Mouse (Mus musculus) cerebral cortex, adult 2 months (tissue): ENCODE data around the gene Primpol.

ENCODE experiments used
- WGBS: fragments of 180-500 bp; shearing (Covaris S2); methylation state at CpG from one replicate; pipeline ENCODE4 v1.1.7; 2018; 5-methylcytosine and 5-hydroxymethylcytosine counted together

Primpol gene

GRCm38 (mm10) chr8:46562333-46562732, 54.7 kb downstream of the Primpol start:
- WGBS = 88% methylated on average over 16 of the region's 16 CpGs

- WGBS = 75% methylated on average over 6 of the region's 6 CpGs
Measured at GRCm38 (mm10) chr8:46559428-46559827, 57.6 kb downstream of the Primpol start.

DNA sequence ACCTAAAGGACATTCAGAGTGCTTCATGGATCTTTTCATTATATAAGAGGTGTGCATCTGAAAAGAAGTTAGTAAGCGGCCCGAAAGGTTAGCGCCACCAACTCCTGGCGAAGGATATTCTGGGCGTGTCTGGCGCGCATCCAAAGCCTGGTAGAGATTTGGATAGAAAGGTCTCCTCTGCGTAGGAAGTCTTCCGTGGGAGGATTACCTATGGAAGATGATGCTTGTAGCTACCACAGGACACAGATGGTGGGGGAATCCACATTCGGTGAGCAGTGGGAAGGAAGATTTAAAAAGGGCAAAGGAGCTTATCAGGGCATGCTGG, 64.6 kb downstream of the Primpol start:
- WGBS = 1% methylated on average over 10 of the region's 10 CpGs

- under 1% methylated on average over 50 of the region's 50 CpGs for WGBS
Measured at GRCm38 (mm10) chr8:46551615-46552440, 65.2 kb downstream of the Primpol start, which contains the start of gene Cenpu. Gene Cenpu, plus strand, starts transcription at chr8:46552028.

GRCm38 (mm10) chr8:46551029-46551428, 66.0 kb downstream of the Primpol start:
- 35% methylated on average over 4 of the region's 4 CpGs for WGBS

DNA sequence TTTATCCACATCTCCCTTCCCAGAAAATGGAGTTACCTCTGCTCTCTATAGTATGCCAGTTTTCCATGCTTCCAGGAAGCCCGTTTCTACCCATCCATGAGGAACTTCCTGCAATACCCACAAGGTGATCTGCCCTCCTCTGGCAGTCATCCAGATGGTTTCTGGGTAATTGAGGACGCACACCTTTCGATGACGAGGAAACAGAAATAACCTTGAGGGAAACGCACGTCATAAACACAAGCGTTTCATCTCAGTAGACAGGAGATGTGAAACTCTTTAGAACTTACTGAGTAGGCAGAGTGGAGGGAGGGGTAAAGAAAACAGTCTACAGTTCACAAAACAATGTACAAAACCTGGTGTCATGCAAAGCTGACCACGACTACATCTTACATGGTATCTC, 67.0 kb downstream of the Primpol start:
- WGBS = 78% methylated on average over 8 of the region's 8 CpGs

DNA sequence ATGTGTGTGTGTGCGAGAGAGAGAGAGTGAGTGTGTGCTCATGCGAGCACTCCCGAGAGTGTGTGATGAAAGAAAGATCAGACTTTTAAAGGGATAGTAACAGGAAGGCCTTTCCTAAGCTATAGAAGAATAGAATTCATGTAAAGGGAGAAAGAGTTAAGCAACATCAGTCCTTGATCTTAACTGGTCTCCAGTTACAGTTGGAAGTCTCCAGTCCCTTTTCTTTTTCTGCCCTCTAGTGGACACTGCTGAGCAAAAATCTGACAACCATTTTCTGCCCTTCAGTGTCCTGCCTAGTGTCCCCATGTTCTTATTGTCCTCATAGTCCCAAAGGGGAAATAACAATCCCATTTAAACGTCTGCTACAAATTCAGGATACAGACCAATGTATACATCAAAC, 69.8 kb downstream of the Primpol start:
- 55% methylated on average over 4 of the region's 4 CpGs for WGBS

DNA sequence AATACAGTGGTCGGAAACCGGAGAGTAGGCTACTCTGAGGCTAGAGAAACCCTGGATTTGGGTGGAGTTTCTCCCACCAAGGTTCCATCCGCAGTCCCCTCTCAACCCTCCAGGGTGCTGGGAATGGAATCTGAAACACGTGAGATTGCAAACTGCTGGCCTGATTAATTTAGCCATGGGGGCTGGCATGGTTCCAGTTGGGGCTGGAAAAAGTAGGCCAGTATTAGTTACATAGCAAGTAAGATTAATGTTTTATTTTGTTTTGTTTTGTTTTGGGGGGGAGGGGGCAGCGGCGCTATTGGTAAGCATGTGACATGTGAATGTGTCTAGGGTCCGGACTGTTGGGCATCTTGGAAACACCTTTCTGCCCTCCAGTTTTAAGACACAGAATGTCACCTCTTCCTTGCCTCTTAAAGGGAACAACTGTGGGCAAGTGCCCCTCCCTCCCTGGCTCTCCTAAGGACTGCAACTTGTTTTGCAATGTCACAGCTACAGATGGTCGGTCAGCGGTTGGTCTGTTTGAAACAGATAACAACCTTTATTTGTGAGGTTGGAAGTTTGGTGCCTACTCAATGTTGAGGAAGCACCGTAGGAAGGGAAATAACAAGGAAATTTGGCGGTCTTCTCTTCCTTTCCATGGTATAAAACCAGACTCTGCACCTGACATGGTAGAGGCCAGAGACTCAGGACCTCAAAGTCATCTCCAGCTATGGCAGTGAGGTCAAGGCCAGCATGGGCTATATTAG, 70.4 kb downstream of the Primpol start:
- WGBS = 73% methylated on average over 11 of the region's 11 CpGs

- WGBS = 88% methylated on average over 5 of the region's 5 CpGs
Measured at GRCm38 (mm10) chr8:46545854-46546253, 71.2 kb downstream of the Primpol start.

DNA sequence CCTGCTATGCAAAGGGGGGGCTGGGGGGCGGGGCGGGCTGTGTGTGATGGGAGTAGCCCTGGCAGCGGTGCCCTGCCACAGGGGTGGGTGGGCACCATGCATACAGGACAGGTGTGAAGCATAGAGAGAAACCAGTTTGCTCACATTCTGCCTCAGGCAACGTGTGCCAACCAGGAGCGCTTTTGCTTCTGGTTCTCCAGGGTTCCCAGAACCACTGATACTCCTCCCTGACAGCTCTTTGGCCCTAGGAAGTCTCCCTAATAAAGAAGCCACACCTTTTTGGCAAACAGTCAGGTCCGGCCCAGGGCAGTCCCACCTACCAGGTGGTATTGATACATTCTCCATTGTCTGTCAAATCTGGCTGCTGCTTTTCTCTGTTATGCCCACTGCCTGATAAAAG, 73.3 kb downstream of the Primpol start:
- 58% methylated on average over 6 of the region's 6 CpGs for WGBS

GRCm38 (mm10) chr8:46543191-46543590, 73.8 kb downstream of the Primpol start:
- WGBS = 44% methylated on average over 7 of the region's 7 CpGs

DNA sequence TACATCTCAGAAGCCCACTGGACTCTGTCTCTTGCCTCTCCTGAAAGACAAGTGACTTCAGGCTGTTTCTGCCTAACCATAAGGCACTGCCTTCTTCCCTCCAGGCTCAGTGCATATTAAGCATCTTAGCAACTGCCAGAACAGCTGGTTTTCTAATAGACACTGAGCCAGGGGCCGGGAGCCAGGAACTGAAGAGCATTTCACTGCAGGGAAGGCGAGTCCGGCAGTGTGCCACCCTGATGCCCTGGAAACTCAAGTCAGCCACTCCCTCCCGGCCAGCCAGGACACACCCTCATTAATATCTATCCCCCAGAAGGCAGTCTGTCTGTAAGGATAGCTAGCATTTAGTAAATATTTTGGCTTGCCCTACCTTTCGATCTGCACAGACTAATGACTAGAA, 77.3 kb downstream of the Primpol start:
- 44% methylated on average over 5 of the region's 5 CpGs for WGBS

GRCm38 (mm10) chr8:46533926-46534325, 83.1 kb downstream of the Primpol start:
- 89% methylated on average over 7 of the region's 7 CpGs for WGBS

DNA sequence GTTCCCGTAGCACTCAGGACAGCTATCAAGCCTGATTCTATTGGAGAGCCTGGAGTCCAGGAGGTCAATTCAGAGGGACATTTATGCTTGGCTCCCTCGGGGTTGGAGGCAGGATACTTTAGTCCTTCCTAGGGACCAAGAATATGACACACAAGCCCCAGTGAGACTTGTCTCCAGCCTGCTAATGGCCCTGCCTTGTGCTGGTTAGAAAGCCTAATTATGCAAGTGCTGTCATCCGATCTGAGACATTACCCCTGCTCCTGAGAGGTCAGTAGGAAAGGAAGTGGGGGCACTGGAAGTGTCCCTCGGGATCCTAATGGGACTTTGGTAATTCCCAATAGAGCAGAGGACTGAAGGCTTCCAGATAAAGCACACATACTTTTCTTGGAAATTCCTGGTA, 86.5 kb downstream of the Primpol start:
- 69% methylated on average over 4 of the region's 4 CpGs for WGBS

- 79% methylated on average over 4 of the region's 4 CpGs for WGBS
Measured at GRCm38 (mm10) chr8:46529508-46529907, 87.5 kb downstream of the Primpol start.

DNA sequence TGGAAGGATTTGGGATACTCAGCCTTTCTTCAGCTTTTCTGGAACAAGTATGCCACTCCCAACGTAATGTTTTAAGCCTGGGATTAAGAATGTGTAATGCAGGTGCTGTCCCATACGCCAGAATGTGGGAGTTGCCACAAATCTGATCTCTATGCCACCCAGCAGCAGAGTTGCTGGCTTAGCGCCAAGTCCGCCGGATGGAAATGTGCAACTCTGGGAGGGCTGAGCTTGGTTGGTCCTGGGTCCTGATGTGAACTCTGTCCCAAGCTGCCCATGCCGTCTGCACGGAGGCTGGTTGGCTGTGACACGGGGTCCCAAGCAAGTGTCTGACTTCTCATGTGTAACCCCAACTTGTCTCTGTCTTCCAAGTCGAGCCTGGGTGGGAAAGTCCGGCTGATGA, 90.2 kb downstream of the Primpol start:
- WGBS = 54% methylated on average over 10 of the region's 10 CpGs

DNA sequence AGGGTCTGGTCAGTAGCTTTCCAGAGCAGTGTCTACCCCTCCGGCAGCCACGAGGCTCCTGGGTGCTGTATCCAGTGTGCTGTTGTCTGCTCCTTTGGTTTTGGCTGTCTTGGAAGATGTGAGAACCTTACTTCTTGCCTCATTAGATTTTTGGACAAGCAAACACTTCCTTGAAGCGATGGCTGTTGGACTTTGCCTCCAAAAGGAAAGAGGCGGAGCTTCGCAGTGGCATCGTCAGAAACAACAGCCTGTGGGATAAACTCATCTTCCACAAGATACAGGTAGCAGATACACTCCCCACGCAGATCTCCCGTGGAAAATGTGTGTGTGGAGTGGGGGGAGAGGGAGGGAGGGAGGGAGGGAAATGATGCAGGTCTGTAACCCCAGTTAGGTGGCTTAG, 90.9 kb downstream of the Primpol start:
- WGBS = 92% methylated on average over 8 of the region's 8 CpGs
